Mouse (Mus musculus) monocyte, adult 5-6 weeks (primary cell): ENCODE results near the gene Hist3h2ba. TPM values are rescaled to one million over a fixed set of nuclear protein-coding genes. Genes with fewer than 3 reads are reported as not detected.
A peak's percentile ranks its signal among the peaks of the same experiment; 100 is the strongest.

Experiments used
- ATAC-seq: fragments of 153-309, 156-312 bp; replicated peaks from 2 replicates; pipeline ENCODE4 v1.8.0; 2017; ENCODE audit warnings: mild to moderate bottlenecking; ENCODE audit not compliant: low TSS enrichment, insufficient number of reproducible peaks, severe bottlenecking, poor library complexity, low FRiP score
- total RNA-seq: library from RNA; stranded (forward); fragments of 200-1000, 200-491, 200-594 nt; gene quantifications from 3 replicates; pipeline ENCODE4 v1.2.3, GENCODE M21; 2017

Gene Hist3h2ba
- total RNA-seq, 1 experiment from 2014 or later = 1.7 TPM

GRCm38 (mm10) chr11:58959186-58959825, 10.6 kb downstream of the Hist3h2ba start:
- ATAC-seq = peak; percentile 21; the same call in 1 of the 2 replicates

DNA sequence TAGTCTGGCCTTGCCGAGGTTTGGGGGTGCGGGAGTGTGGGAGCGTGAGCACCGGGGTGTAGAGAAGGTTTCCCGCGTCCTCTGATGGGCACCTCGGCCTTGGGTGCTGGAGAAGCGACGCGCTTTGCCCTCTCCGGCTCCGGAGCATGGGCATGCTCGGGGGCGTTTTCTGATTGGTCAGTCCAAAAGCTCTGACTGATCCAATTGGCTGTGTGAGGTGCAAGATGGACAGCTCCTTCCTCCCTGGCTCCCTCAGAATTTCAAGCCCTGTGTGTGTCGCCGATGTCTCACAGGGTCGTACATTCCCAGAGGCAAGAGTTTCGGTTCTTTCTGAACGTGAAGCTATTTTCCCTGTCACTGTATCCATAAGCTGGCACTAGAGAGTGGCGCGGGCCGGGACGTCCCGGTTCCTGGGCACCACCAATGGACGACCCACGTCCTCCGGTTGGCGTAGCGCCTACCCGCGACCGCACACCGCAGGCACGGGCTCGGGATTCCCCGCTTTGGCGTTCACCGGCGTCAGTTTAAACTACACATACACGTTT, 11.3 kb downstream of the Hist3h2ba start:
- peak; percentile 82 for ATAC-seq

GRCm38 (mm10) chr11:58961364-58962177, 12.9 kb downstream of the Hist3h2ba start:
- ATAC-seq = no peak

- no peak for ATAC-seq
These were observed 14.8 kb downstream of the Hist3h2ba start for GRCm38 (mm10) chr11:58963543-58963942.

- ATAC-seq = no peak
These were observed 15.5 kb downstream of the Hist3h2ba start for GRCm38 (mm10) chr11:58964216-58964615.

GRCm38 (mm10) chr11:58965001-58965760, 16.5 kb downstream of the Hist3h2ba start:
- ATAC-seq = no peak

GRCm38 (mm10) chr11:58967346-58967745, 18.6 kb downstream of the Hist3h2ba start:
- ATAC-seq = no peak

DNA sequence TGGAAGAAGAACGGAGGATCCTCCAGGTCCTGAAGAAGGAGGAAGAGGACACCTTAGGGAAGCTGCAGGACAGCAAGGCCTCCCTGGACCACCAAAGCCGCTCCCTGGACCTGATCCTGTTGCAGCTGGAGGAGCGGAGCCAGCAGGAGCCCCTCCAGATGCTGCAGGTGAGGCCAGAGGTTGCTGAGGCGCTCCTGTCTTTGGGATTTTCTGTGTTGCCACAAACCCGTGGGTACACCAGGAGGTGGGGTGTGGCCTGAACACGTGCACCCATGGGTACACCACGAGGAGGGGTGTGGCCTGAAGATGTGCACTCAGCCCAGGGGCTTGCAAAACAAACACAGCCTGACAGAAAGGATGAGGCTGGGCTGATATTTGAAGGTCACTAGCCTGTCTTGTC, 19.8 kb downstream of the Hist3h2ba start:
- 0 out of 2 replicates have a peak, but pooled peaks have one; percentile 11 for ATAC-seq

DNA sequence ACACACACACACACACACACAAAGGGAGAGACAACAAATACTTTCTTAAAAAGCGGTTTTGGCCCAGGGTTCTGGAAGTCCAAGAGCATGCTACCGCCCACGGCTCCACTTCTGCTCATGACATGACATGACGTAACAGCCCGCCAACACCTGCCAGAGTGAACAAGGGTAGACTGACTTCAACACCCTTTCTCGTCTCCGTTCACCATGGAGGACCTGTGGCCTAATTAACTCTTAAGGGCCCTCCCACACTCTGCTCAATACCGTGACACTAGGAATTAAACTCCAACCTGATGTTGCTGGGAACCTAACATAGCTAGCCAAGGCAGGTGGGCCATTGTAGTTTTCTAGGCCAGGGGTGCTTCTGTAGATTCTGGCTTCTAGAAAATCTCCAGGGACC, 20.3 kb downstream of the Hist3h2ba start:
- no peak for ATAC-seq

GRCm38 (mm10) chr11:58969659-58970058, 20.9 kb downstream of the Hist3h2ba start:
- ATAC-seq = no peak

DNA sequence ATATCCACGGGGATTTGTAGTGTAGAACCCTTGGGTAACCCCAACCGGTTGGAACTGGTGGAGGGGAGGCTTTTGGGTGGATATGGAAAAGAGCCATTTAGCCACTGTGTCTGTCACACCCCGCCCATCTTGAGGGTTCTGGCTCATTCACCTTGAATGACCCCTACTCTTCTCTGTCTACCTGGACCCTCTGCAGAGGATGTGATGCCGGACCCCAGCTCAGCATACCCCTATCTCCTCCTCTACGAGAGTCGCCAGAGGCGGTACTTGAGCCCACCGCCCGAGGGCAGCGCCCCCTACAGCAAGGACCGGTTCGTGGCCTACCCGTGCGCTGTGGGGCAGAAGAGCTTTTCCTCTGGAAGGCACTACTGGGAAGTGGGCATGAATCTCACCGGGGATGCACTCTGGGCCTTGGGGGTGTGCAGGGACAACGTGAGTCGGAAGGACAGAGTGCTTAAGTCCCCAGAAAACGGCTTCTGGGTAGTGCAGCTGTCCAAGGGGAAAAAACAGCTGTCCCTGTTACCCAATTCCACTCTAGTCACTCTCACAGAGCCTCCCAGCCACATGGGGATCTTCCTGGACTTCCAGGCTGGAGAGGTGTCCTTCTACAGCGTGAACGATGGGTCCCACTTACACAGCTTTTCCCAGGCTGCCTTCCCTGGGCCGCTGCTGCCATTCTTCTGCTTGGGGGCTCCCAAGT, 22.3 kb downstream of the Hist3h2ba start:
- ATAC-seq = no peak

DNA sequence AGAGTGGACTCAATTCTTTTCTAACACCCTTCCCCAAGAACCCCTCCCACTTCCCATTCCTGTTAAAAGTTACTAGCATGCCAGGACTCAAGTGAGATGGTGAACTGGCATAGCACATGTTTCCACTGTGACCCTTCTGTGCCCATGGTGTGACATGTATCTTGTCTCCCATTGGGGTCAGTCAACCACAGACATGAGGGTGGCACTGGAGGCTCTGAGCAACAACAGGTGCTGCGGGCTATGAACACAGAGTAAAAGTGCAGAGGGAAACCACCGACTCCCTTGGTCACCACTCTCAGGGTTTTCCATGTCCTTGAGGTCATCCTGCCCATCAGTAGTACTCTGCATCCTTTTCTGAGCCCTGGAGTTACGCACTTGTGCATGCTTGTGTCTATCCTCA, 23.1 kb downstream of the Hist3h2ba start:
- no peak for ATAC-seq

DNA sequence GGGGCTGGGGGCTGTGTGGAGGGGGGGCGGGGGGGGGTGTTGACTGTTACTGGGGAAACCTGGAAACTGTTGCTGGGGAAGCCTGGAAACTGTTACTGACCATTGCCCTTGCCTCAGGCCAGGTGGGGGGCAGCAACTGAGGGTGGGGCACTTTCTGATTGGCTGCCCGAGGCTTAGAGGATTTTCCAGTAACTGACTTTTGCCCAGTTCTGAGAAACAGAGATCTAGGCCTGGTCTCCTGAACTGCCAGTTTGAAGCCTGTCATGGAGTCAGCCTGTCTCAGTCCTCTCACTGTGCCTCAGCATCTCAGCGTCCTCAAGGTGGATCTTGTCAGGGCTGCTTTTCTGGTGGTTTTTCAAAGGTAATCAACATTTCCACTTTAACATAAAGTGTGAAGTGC, 25.7 kb downstream of the Hist3h2ba start:
- ATAC-seq = no peak

- ATAC-seq = no peak
These were observed 28.4 kb downstream of the Hist3h2ba start for GRCm38 (mm10) chr11:58977150-58977549.

DNA sequence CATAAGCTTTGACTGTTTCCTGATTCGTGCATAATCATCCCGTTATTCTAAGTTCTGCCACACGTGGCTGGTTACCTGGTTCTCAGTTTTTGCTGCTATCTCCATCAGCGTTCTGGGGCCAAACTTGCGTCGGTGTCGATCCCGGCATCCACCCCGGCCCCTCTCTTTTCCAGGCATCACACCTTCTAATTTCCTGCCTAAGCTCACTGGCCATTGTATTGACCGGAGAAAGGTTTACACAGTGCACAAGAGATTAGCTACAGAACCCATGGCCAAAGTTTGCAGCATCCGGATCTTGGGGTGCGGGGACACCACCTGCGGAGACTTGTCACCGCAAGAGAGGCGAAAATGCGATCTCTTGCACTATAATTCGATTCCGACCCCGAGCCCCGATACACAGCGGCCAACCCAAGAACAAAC, 28.9 kb downstream of the Hist3h2ba start:
- no peak for ATAC-seq

DNA sequence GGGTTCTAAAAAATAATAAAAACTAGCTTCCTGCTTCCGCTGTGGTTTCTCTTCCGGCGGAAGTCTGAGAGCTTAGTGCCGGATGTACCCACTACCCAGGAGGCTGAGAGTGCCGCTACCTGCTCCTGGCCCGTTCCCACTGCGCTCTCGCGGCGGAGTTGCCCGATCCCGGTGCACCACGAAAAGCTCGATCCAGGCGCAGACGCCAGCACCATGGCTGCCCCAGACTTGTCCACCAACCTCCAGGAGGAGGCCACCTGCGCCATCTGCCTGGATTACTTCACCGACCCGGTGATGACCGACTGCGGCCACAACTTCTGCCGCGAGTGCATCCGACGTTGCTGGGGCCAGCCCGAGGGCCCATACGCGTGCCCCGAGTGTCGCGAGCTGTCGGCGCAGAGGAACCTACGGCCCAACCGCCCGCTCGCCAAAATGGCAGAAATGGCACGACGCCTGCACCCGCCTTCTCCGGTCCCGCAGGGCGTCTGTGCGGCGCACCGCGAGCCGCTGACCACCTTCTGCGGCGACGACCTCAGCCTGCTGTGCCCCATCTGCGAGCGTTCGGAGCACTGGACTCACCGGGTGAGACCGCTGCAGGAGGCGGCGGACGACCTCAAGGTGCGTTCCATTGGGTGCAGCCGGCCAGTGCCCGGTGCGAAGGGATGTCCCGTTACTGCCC, 29.4 kb downstream of the Hist3h2ba start, which contains the start of gene Trim11:
Gene Trim11, plus strand, starts transcription at position 67 of the 679 bp plus-strand sequence.
- no peak for ATAC-seq

DNA sequence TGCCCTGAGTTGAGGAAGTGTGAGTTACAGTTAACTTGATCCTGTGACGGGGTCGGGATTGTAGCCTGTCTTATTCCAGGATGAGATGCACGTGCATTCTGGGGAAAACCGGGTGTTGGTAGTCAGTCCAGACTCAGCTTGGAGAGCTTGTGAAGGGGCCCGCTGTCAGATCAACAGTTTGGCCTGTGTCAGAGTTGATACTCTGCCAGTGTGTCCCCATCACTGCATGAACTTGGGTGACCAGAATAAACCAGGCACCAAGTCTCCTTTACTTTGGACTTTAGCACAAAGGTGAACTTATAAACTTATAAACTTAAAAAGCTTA, 29.9 kb downstream of the Hist3h2ba start:
- no peak for ATAC-seq

DNA sequence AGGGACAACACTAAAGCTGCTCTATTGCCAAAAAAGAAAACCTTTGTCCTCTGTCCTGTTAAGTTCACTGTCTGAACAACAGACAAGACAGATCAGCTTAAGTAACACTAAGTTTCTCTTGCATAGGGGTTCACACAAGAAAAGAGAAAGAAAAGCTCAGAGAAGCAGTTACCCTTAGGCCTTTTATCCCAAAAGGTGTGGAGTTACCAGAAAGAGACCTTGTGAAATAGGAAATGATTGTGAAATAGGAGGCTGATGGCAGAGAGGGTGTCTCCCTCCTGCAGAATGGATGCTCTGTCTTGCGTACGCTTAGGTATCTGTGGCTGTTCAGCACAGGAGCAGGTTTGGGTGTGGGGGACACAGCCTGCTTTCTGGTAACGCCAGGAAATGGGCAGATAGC, 30.5 kb downstream of the Hist3h2ba start:
- no peak for ATAC-seq
